Mouse (Mus musculus) kidney, embryonic 14.5 days (tissue): Measurements from ENCODE around the gene Olfr282. TPM values are rescaled to one million over a fixed set of nuclear protein-coding genes. Genes with fewer than 3 reads are reported as not detected.

ENCODE experiments used
- ATAC-seq: fragments of 200-750 bp; cut with Nextera tagmentation; 2 replicates; pipeline ENCODE4 v1.8.0; 2017; ENCODE audit warnings: moderate number of reproducible peaks, mild to moderate bottlenecking, moderate TSS enrichment, moderate library complexity; ENCODE audit not compliant: low FRiP score, low TSS enrichment
- H3K27ac ChIP-seq: fragments of 300-500 bp; sonication (generic); 2 replicates; pipeline ENCODE4 v1.5.1; 2014; ENCODE audit warnings: low read depth, mild to moderate bottlenecking, low read length, moderate library complexity, mixed read lengths
- H3K27me3 ChIP-seq: fragments of 300-500 bp; sonication (generic); 2 replicates; pipeline ENCODE4 v1.6.1; 2014; ENCODE audit warnings: mild to moderate bottlenecking, low read length; ENCODE audit not compliant: control insufficient read depth, insufficient read depth
- H3K36me3 ChIP-seq: fragments of 300-500 bp; sonication (generic); 2 replicates; pipeline ENCODE4 v1.6.1; 2014; ENCODE audit warnings: low read length, mixed read lengths; ENCODE audit not compliant: control insufficient read depth, insufficient read depth
- H3K4me1 ChIP-seq: fragments of 300-500 bp; sonication (generic); 2 replicates; pipeline ENCODE4 v1.6.1; 2014; ENCODE audit warnings: low read length, mixed read lengths; ENCODE audit not compliant: control insufficient read depth, insufficient read depth
- H3K4me2 ChIP-seq: fragments of 300-500 bp; sonication (generic); replicated peaks from 2 replicates; pipeline ENCODE4 v1.6.1; 2014; ENCODE audit warnings: low read depth, mild to moderate bottlenecking, low read length
- H3K4me3 ChIP-seq: fragments of 300-500 bp; sonication (generic); 2 replicates; pipeline ENCODE4 v1.5.1; 2014; ENCODE audit warnings: mild to moderate bottlenecking, low read length
- H3K9ac ChIP-seq: fragments of 300-500 bp; sonication (generic); 2 replicates; pipeline ENCODE4 v1.6.1; 2014; ENCODE audit warnings: low read depth, mild to moderate bottlenecking, low read length, moderate library complexity
- H3K9me3 ChIP-seq: fragments of 300-500 bp; sonication (generic); 2 replicates; pipeline ENCODE4 v1.6.1; 2016; ENCODE audit warnings: low read length; ENCODE audit not compliant: control insufficient read depth
- WGBS: fragments of 180-500 bp; shearing (Covaris S2); extraction: QIAGEN DNeasy Blood & Tissue Kit; methylation state at CpG from one replicate; pipeline ENCODE4 v1.1.7; 2014; 5-methylcytosine and 5-hydroxymethylcytosine counted together
- polyA plus RNA-seq: library from polyadenylated mRNA; unstranded; fragments of >200 nt; fragmentation: Nextera tagmentation; extraction: Ambion mirVana; gene quantifications from 2 replicates; pipeline ENCODE4 v1.2.1, GENCODE M21; 2014

The Olfr282 gene
- polyA plus RNA-seq, 1 experiment from 2014 or later: not detected

- Histone ChIP-seq H3K27me3 (no peaks in the 10 kb centered on the region), H3K9ac (no peak within 1 kb of the TSS), H3K36me3 (no peaks in the 10 kb centered on the region), H3K4me3 (no peak within 1 kb of the TSS), H3K4me1 (no peaks in the 10 kb centered on the region), H3K9me3 (no peaks in the 10 kb centered on the region), H3K27ac (no peak within 1 kb of the TSS), H3K4me2 (no peak within 1 kb of the TSS)
- 66% methylated on average over 3 of the region's 3 CpGs for WGBS
- no peak for ATAC-seq
Observed at GRCm38 (mm10) chr15:98482701-98483100, 51.7 kb downstream of the Olfr282 start, which contains the start of gene Lalba. Gene Lalba, minus strand, starts transcription at chr15:98482721.

GRCm38 (mm10) chr15:98483907-98484886, 53.2 kb downstream of the Olfr282 start:
- H3K27me3 ChIP-seq: no peaks in the 10 kb centered on the region
- H3K9me3 ChIP-seq: peaks cover 7% of the 10 kb centered on the region; the same call in 1 of the 2 replicates
- no peak overlapping the region for H3K9ac ChIP-seq
- 0 out of 2 replicates have a peak, but pooled peaks have one; percentile 49 for ATAC-seq
- no peaks in the 10 kb centered on the region for H3K4me1 ChIP-seq
- no peaks in the 10 kb centered on the region for H3K36me3 ChIP-seq
- H3K4me3 ChIP-seq: no peak overlapping the region
- WGBS: 53% methylated on average over 18 of the region's 18 CpGs
- H3K4me2 ChIP-seq: no peak overlapping the region
- no peak overlapping the region for H3K27ac ChIP-seq

- ATAC-seq: no peak
- H3K4me1 ChIP-seq: no peaks in the 10 kb centered on the region
- no peak overlapping the region for H3K9ac ChIP-seq
- H3K36me3 ChIP-seq: no peaks in the 10 kb centered on the region
- H3K4me2 ChIP-seq: no peak overlapping the region
- peaks cover 7% of the 10 kb centered on the region; the same call in 1 of the 2 replicates for H3K9me3 ChIP-seq
- H3K27ac ChIP-seq: no peak overlapping the region
- H3K27me3 ChIP-seq: no peaks in the 10 kb centered on the region
- 93% methylated on average over 8 of the region's 8 CpGs for WGBS
- no peak overlapping the region for H3K4me3 ChIP-seq
Observed at GRCm38 (mm10) chr15:98486433-98487021, 55.5 kb downstream of the Olfr282 start.

Other genes with a start within 250 kb of the Olfr282 start
- gene Olfr288, start 235.7 kb upstream of the Olfr282 start, polyA plus RNA-seq: not detected in 2 replicates
- not detected in 2 replicates for gene Gm44579, start 210.2 kb upstream of the Olfr282 start, polyA plus RNA-seq
- not detected in 2 replicates for gene Olfr287, start 210.2 kb upstream of the Olfr282 start, polyA plus RNA-seq
- not detected in 2 replicates for gene Olfr286, start 196.8 kb upstream of the Olfr282 start, polyA plus RNA-seq
- gene H1fnt, start 173.9 kb upstream of the Olfr282 start, polyA plus RNA-seq: not detected in 2 replicates
- gene Zfp641, start 135.1 kb upstream of the Olfr282 start, polyA plus RNA-seq: 0.47 and 1.3 TPM in 2 replicates
- gene Olfr285, start 113.9 kb upstream of the Olfr282 start, polyA plus RNA-seq: not detected in 2 replicates
- gene Olfr284, start 90.2 kb upstream of the Olfr282 start, polyA plus RNA-seq: not detected in 2 replicates
- gene Olfr283, start 50.3 kb upstream of the Olfr282 start, polyA plus RNA-seq: not detected in 2 replicates
- gene Olfr281, start 21.4 kb downstream of the Olfr282 start, polyA plus RNA-seq: not detected in 2 replicates
- gene OR5BS1P, start 38.7 kb downstream of the Olfr282 start, polyA plus RNA-seq: not detected in 2 replicates
- 0.28 and 0.44 TPM in 2 replicates for gene Lalba, start 51.5 kb downstream of the Olfr282 start, polyA plus RNA-seq
- gene Olfr279, start 61.2 kb downstream of the Olfr282 start, polyA plus RNA-seq: not detected in 2 replicates
- gene Kansl2, start 103.0 kb downstream of the Olfr282 start, polyA plus RNA-seq: 107 and 123 TPM in 2 replicates
- 55.4 and 72.9 TPM in 2 replicates for gene Ccnt1, start 139.7 kb downstream of the Olfr282 start, polyA plus RNA-seq
- 0.57 TPM in 1 of 2 replicates, not detected in the other for gene 4930415O20Rik, start 139.8 kb downstream of the Olfr282 start, polyA plus RNA-seq
- gene Adcy6, start 178.9 kb downstream of the Olfr282 start, polyA plus RNA-seq: 26.2 and 31.5 TPM in 2 replicates
- gene Cacnb3, start 199.6 kb downstream of the Olfr282 start, polyA plus RNA-seq: 21.5 and 26.5 TPM in 2 replicates
- gene Ddx23, start 231.7 kb downstream of the Olfr282 start, polyA plus RNA-seq: 27.3 and 32.2 TPM in 2 replicates
- gene Rnd1, start 246.2 kb downstream of the Olfr282 start, polyA plus RNA-seq: 0.28 and 0.31 TPM in 2 replicates